Mouse (Mus musculus) central nervous system, embryonic 11.5 days (tissue): ENCODE results near the gene Olfr1447. TPM values are rescaled to one million over a fixed set of nuclear protein-coding genes. Genes with fewer than 3 reads are reported as not detected.

Source experiments
- polyA plus RNA-seq: library from polyadenylated mRNA; depleted of rRNA; stranded (reverse); fragments of >200 nt; gene quantifications from 2 replicates; pipeline ENCODE4 v1.2.3, GENCODE M21; 2012; rRNA removed

The Olfr1447 gene
- not detected in 2 replicates for polyA plus RNA-seq

GRCm38 (mm10) chr19:12903643-12904042 lies at the start of gene Olfr1447:
Olfr1447 (minus strand) TSS chr19:12903743.

GRCm38 (mm10) chr19:12949958-12950357 lies 46.4 kb upstream of the Olfr1447 start, which contains the start of gene Olfr1450:
Olfr1450 (plus strand) TSS chr19:12950258.

GRCm38 (mm10) chr19:12930540-12930939 lies 27.0 kb upstream of the Olfr1447 start, which contains the start of gene Olfr1449:
Olfr1449 (plus strand) TSS chr19:12930840.

GRCm38 (mm10) chr19:12924319-12924718 lies 20.8 kb upstream of the Olfr1447 start, which contains the start of gene Olfr1448:
Olfr1448 (minus strand) TSS chr19:12924419.

GRCm38 (mm10) chr19:12893424-12893823 lies 10.1 kb downstream of the Olfr1447 start, which contains the start of gene Olfr1446:
Olfr1446 (minus strand) TSS chr19:12893524.

GRCm38 (mm10) chr19:12883555-12883954 lies 20.0 kb downstream of the Olfr1447 start, which contains the start of gene Olfr1445:
Olfr1445 (plus strand) TSS chr19:12883855.

GRCm38 (mm10) chr19:12856983-12857382 lies 46.6 kb downstream of the Olfr1447 start, which contains the start of gene Olfr1444:
Olfr1444 (plus strand) TSS chr19:12857283.

Other genes with a start within 250 kb of the Olfr1447 start
- not detected in 2 replicates for gene Olfr1442, start 233.3 kb downstream of the Olfr1447 start, polyA plus RNA-seq
- not detected in 2 replicates for gene Olfr1443, start 225.6 kb downstream of the Olfr1447 start, polyA plus RNA-seq
- 0.10 TPM in 1 of 2 replicates, not detected in the other for gene Keg1, start 208.0 kb downstream of the Olfr1447 start, polyA plus RNA-seq
- 4.9 and 5.1 TPM in 2 replicates for gene Cntf, start 138.1 kb downstream of the Olfr1447 start, polyA plus RNA-seq
- gene Zfp91, start 107.6 kb downstream of the Olfr1447 start, polyA plus RNA-seq: 36.9 and 40.9 TPM in 2 replicates
- gene Lpxn, start 107.5 kb downstream of the Olfr1447 start, polyA plus RNA-seq: 1.5 and 1.8 TPM in 2 replicates
- not detected in 2 replicates for gene Gm5244, start 57.1 kb downstream of the Olfr1447 start, polyA plus RNA-seq
- not detected in 2 replicates for gene Olfr1444, start 46.5 kb downstream of the Olfr1447 start, polyA plus RNA-seq
- gene Olfr1445, start 19.9 kb downstream of the Olfr1447 start, polyA plus RNA-seq: not detected in 2 replicates
- not detected in 2 replicates for gene Olfr1446, start 10.2 kb downstream of the Olfr1447 start, polyA plus RNA-seq
- gene Olfr1448, start 20.7 kb upstream of the Olfr1447 start, polyA plus RNA-seq: not detected in 2 replicates
- gene Olfr1449, start 27.1 kb upstream of the Olfr1447 start, polyA plus RNA-seq: not detected in 2 replicates
- gene Olfr1450, start 46.5 kb upstream of the Olfr1447 start, polyA plus RNA-seq: not detected in 2 replicates
- not detected in 2 replicates for gene Olfr1451, start 91.3 kb upstream of the Olfr1447 start, polyA plus RNA-seq
- not detected in 2 replicates for gene Olfr1453, start 124.6 kb upstream of the Olfr1447 start, polyA plus RNA-seq
- gene Olfr1454, start 156.9 kb upstream of the Olfr1447 start, polyA plus RNA-seq: not detected in 2 replicates
- not detected in 2 replicates for gene Olfr1457, start 194.1 kb upstream of the Olfr1447 start, polyA plus RNA-seq
- not detected in 2 replicates for gene Olfr1458, start 203.0 kb upstream of the Olfr1447 start, polyA plus RNA-seq
- not detected in 2 replicates for gene Olfr1459, start 245.8 kb upstream of the Olfr1447 start, polyA plus RNA-seq